Mouse (Mus musculus): ENCODE measurements around the gene Hsd17b11. TPM values are rescaled to one million over a fixed set of nuclear protein-coding genes. Genes with fewer than 3 reads are reported as not detected.

Gene Hsd17b11
- polyA plus RNA-seq, 1 experiment from 2014 or later = 3.6 TPM

GRCm38 (mm10) chr5:104002549-104003255 is 19.0 kb downstream of the Hsd17b11 start:
- Histone ChIP-seq H3K9me3 (no peaks in the 10 kb centered on the region), H3K4me3 (peak overlapping the region; percentile 23), H3K27ac (replicated peaks) (no peak overlapping the region), H3K27me3 (0 out of 2 replicates have a peak, but pooled peaks cover 3% of the 10 kb centered on the region), H3K36me3 (no peaks in the 10 kb centered on the region), H3K9ac (0 out of 2 replicates have a peak overlapping the region, but pooled peaks have one; percentile 5), H3K4me1 (replicated peaks) (0 out of 2 replicates have a peak, but pooled peaks cover 5% of the 10 kb centered on the region), H3K4me2 (peak overlapping the region; percentile 46)
- WGBS = 29% methylated on average over 18 of the region's 18 CpGs
- no peak for ATAC-seq (ENCODE audit: low FRiP score, low read depth)

GRCm38 (mm10) chr5:103999738-104000137 is 22.0 kb downstream of the Hsd17b11 start:
- Histone ChIP-seq H3K4me3 (no peak overlapping the region), H3K9me3 (no peaks in the 10 kb centered on the region), H3K27me3 (0 out of 2 replicates have a peak, but pooled peaks cover 3% of the 10 kb centered on the region), H3K4me1 (replicated peaks) (0 out of 2 replicates have a peak, but pooled peaks cover 5% of the 10 kb centered on the region), H3K4me2 (no peak overlapping the region), H3K27ac (replicated peaks) (no peak overlapping the region), H3K9ac (no peak overlapping the region), H3K36me3 (no peaks in the 10 kb centered on the region)
- no peak; the same call in 1 of the 2 replicates for ATAC-seq (ENCODE audit: low FRiP score, low read depth)
- 6% methylated on average over 5 of the region's 5 CpGs for WGBS

- 0 out of 2 replicates have a peak, but pooled peaks cover 5% of the 10 kb centered on the region for H3K4me1 ChIP-seq (replicated peaks)
- H3K36me3 ChIP-seq = no peaks in the 10 kb centered on the region
- no peaks in the 10 kb centered on the region for H3K9me3 ChIP-seq
- no peak overlapping the region for H3K27ac ChIP-seq (replicated peaks)
- 0 out of 2 replicates have a peak, but pooled peaks cover under 1% of the 10 kb centered on the region for H3K27me3 ChIP-seq
- 81% methylated on average over 5 of the region's 5 CpGs for WGBS
- H3K9ac ChIP-seq = no peak overlapping the region
- no peak overlapping the region for H3K4me3 ChIP-seq
- no peak for ATAC-seq (ENCODE audit: low FRiP score, low read depth)
- no peak overlapping the region for H3K4me2 ChIP-seq
These were observed 23.0 kb downstream of the Hsd17b11 start for GRCm38 (mm10) chr5:103998739-103999138.

- Histone ChIP-seq H3K9me3 (no peaks in the 10 kb centered on the region), H3K4me3 (no peak overlapping the region), H3K27ac (replicated peaks) (no peak overlapping the region), H3K4me2 (no peak overlapping the region), H3K9ac (no peak overlapping the region), H3K36me3 (no peaks in the 10 kb centered on the region), H3K4me1 (replicated peaks) (no peaks in the 10 kb centered on the region), H3K27me3 (no peaks in the 10 kb centered on the region)
- 67% methylated on average over 3 of the region's 3 CpGs for WGBS
- no peak for ATAC-seq (ENCODE audit: low FRiP score, low read depth)
These were observed 26.5 kb downstream of the Hsd17b11 start for GRCm38 (mm10) chr5:103995181-103995580.

- no peak for ATAC-seq (ENCODE audit: low FRiP score, low read depth)
- H3K27ac ChIP-seq (replicated peaks) = no peak overlapping the region
- no peaks in the 10 kb centered on the region for H3K9me3 ChIP-seq
- 89% methylated on average over 4 of the region's 4 CpGs for WGBS
- no peaks in the 10 kb centered on the region for H3K27me3 ChIP-seq
- no peak overlapping the region for H3K9ac ChIP-seq
- H3K4me1 ChIP-seq (replicated peaks) = no peaks in the 10 kb centered on the region
- H3K36me3 ChIP-seq = no peaks in the 10 kb centered on the region
- H3K4me2 ChIP-seq = no peak overlapping the region
- H3K4me3 ChIP-seq = no peak overlapping the region
These were observed 27.1 kb downstream of the Hsd17b11 start for GRCm38 (mm10) chr5:103994669-103995068.

GRCm38 (mm10) chr5:103993601-103994000 is 28.1 kb downstream of the Hsd17b11 start:
- Histone ChIP-seq H3K36me3 (no peaks in the 10 kb centered on the region), H3K4me2 (no peak overlapping the region), H3K9me3 (no peaks in the 10 kb centered on the region), H3K4me3 (no peak overlapping the region), H3K9ac (no peak overlapping the region), H3K27me3 (no peaks in the 10 kb centered on the region), H3K4me1 (replicated peaks) (no peaks in the 10 kb centered on the region), H3K27ac (replicated peaks) (no peak overlapping the region)
- no peak for ATAC-seq (ENCODE audit: low FRiP score, low read depth)
- 88% methylated on average over 1 of the region's 1 CpGs for WGBS

GRCm38 (mm10) chr5:103992831-103993230 is 28.9 kb downstream of the Hsd17b11 start:
- no peaks in the 10 kb centered on the region for H3K27me3 ChIP-seq
- no peak overlapping the region for H3K27ac ChIP-seq (replicated peaks)
- H3K9me3 ChIP-seq = no peaks in the 10 kb centered on the region
- H3K36me3 ChIP-seq = no peaks in the 10 kb centered on the region
- H3K4me3 ChIP-seq = no peak overlapping the region
- 94% methylated on average over 9 of the region's 9 CpGs for WGBS
- no peaks in the 10 kb centered on the region for H3K4me1 ChIP-seq (replicated peaks)
- no peak overlapping the region for H3K4me2 ChIP-seq
- ATAC-seq (ENCODE audit: low FRiP score, low read depth) = no peak
- no peak overlapping the region for H3K9ac ChIP-seq

- no peak overlapping the region for H3K4me3 ChIP-seq
- no peak for ATAC-seq (ENCODE audit: low FRiP score, low read depth)
- no peaks in the 10 kb centered on the region for H3K27me3 ChIP-seq
- no peak overlapping the region for H3K4me2 ChIP-seq
- no peak overlapping the region for H3K27ac ChIP-seq (replicated peaks)
- H3K9ac ChIP-seq = no peak overlapping the region
- no peaks in the 10 kb centered on the region for H3K36me3 ChIP-seq
- no peaks in the 10 kb centered on the region for H3K4me1 ChIP-seq (replicated peaks)
- no peaks in the 10 kb centered on the region for H3K9me3 ChIP-seq
- WGBS = 93% methylated on average over 9 of the region's 9 CpGs
These were observed 40.8 kb downstream of the Hsd17b11 start for GRCm38 (mm10) chr5:103980705-103981560.

- 94% methylated on average over 7 of the region's 7 CpGs for WGBS
- Histone ChIP-seq H3K27ac (replicated peaks) (no peak overlapping the region), H3K4me1 (replicated peaks) (no peaks in the 10 kb centered on the region), H3K9me3 (no peaks in the 10 kb centered on the region), H3K4me3 (no peak overlapping the region), H3K36me3 (no peaks in the 10 kb centered on the region), H3K4me2 (no peak overlapping the region), H3K9ac (no peak overlapping the region), H3K27me3 (no peaks in the 10 kb centered on the region)
- no peak for ATAC-seq (ENCODE audit: low FRiP score, low read depth)
These were observed 43.7 kb downstream of the Hsd17b11 start for GRCm38 (mm10) chr5:103977907-103978570.

GRCm38 (mm10) chr5:103977297-103977696 is 44.4 kb downstream of the Hsd17b11 start, which contains the start of gene Hsd17b13:
Gene Hsd17b13 (minus strand): TSS chr5:103977410.
- H3K27me3 ChIP-seq = no peaks in the 10 kb centered on the region
- H3K36me3 ChIP-seq = no peaks in the 10 kb centered on the region
- WGBS = 89% methylated on average over 4 of the region's 4 CpGs
- H3K9me3 ChIP-seq = no peaks in the 10 kb centered on the region
- ATAC-seq (ENCODE audit: low FRiP score, low read depth) = no peak
- no peak within 1 kb of the TSS for H3K4me3 ChIP-seq
- H3K4me1 ChIP-seq (replicated peaks) = no peaks in the 10 kb centered on the region
- H3K27ac ChIP-seq (replicated peaks) = no peak within 1 kb of the TSS
- H3K9ac ChIP-seq = no peak within 1 kb of the TSS
- no peak within 1 kb of the TSS for H3K4me2 ChIP-seq

- no peaks in the 10 kb centered on the region for H3K9me3 ChIP-seq
- H3K9ac ChIP-seq = no peak overlapping the region
- H3K27ac ChIP-seq (replicated peaks) = no peak overlapping the region
- H3K4me2 ChIP-seq = no peak overlapping the region
- ATAC-seq (ENCODE audit: low FRiP score, low read depth) = no peak
- no peaks in the 10 kb centered on the region for H3K4me1 ChIP-seq (replicated peaks)
- no peaks in the 10 kb centered on the region for H3K27me3 ChIP-seq
- no peaks in the 10 kb centered on the region for H3K36me3 ChIP-seq
- no peak overlapping the region for H3K4me3 ChIP-seq
- WGBS = 83% methylated on average over 7 of the region's 7 CpGs
These were observed 46.0 kb downstream of the Hsd17b11 start for GRCm38 (mm10) chr5:103975736-103976135.

GRCm38 (mm10) chr5:103972801-103973200 is 48.9 kb downstream of the Hsd17b11 start:
- Histone ChIP-seq H3K4me3 (no peak overlapping the region), H3K9ac (no peak overlapping the region), H3K27me3 (no peaks in the 10 kb centered on the region), H3K36me3 (no peaks in the 10 kb centered on the region), H3K9me3 (no peaks in the 10 kb centered on the region), H3K4me1 (replicated peaks) (no peaks in the 10 kb centered on the region), H3K4me2 (no peak overlapping the region), H3K27ac (replicated peaks) (no peak overlapping the region)
- ATAC-seq (ENCODE audit: low FRiP score, low read depth) = no peak
- WGBS = 75% methylated on average over 13 of the region's 13 CpGs

All from hindbrain, embryonic 15.5 days (tissue).